Mouse (Mus musculus) lung, adult 2 months (tissue): ENCODE results near the gene Psd. TPM values are rescaled to one million over a fixed set of nuclear protein-coding genes. Genes with fewer than 3 reads are reported as not detected.

ENCODE experiments used
- DNase-seq: peaks from one replicate; pipeline ENCODE4 v3.0.0; 2022
- H3K4me1 ChIP-seq: fragments of 200-500 bp; 2 replicates; pipeline ENCODE4 v1.6.1; 2011; ENCODE audit warnings: low read length; ENCODE audit not compliant: control insufficient read depth, insufficient read depth
- H3K4me3 ChIP-seq: fragments of 200-500 bp; replicated peaks from 2 replicates; pipeline ENCODE3; 2011; ENCODE audit warnings: low read depth, mild to moderate bottlenecking, control low read depth, low read length; ENCODE audit errors: extremely low read depth
- CTCF ChIP-seq: fragments of 200-500 bp; IDR thresholded peaks from 2 replicates; pipeline ENCODE4 v1.5.1; 2011; ENCODE audit warnings: mild to moderate bottlenecking, low read length, control low read depth; ENCODE audit not compliant: insufficient read depth
- POLR2A ChIP-seq: fragments of 200-500 bp; IDR thresholded peaks from 2 replicates; pipeline ENCODE4 v1.6.1; 2011; ENCODE audit warnings: low read depth, mild to moderate bottlenecking, control low read depth, low read length, borderline replicate concordance; ENCODE audit errors: extremely low read depth
- WGBS: fragments of 180-500 bp; shearing (Covaris S2); methylation state at CpG from one replicate; pipeline ENCODE4 v1.1.7; 2018; 5-methylcytosine and 5-hydroxymethylcytosine counted together
- polyA plus RNA-seq: library from polyadenylated mRNA; depleted of rRNA; stranded (reverse); fragments of >200 nt; gene quantifications from 2 replicates; pipeline ENCODE4 v1.2.3, GENCODE M21; 2012

Gene Psd
- polyA plus RNA-seq, 1 experiment, result 2.3 TPM

DNA sequence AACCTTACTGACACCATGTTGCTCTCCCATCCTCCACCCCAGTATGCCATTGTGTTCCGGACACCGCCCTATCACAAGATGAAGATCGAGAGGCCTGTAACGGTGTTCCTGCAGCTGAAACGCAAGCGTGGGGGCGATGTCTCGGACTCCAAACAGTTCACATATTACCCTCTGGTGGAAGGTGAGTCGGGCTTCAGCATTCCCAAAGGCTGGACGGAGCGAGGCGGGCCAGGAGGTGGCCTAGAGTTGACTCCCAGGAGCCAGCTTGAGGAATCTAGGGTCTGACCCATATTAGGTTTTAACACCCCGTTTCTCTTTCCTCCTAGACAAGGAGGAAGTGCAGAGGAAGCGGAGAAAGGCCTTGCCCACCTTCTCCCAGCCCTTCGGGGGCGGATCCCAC, 18.7 kb downstream of the Psd start:
- TF ChIP-seq POLR2A, result no peak
- no peak for TF ChIP-seq CTCF
- 85% methylated on average over 16 of the region's 16 CpGs for WGBS
- peaks cover 8% of the 10 kb centered on the region for H3K4me1 ChIP-seq
- no peak overlapping the region for H3K4me3 ChIP-seq
- no peak for DNase-seq

DNA sequence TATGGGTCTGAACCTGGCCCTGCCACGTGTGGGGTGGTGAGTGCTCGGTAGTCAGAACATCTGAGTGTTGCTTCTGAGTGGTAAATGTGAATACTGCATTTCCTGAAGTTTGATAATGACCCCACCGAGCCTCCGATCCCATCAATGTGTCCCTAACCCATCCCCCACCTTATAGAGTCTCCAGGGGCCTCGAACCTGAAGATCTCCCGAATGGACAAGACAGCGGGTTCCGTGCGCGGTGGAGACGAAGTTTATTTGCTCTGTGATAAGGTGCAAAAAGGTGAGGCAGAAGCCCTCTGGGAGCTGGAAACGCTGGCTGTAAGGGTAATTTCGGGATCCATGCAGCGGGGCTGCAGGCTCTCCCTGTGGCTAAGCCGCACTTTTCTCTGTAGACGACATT, 19.2 kb downstream of the Psd start:
- TF ChIP-seq POLR2A (no peak), CTCF (no peak)
- 90% methylated on average over 16 of the region's 16 CpGs for WGBS
- peaks cover 8% of the 10 kb centered on the region for H3K4me1 ChIP-seq
- H3K4me3 ChIP-seq, result no peak overlapping the region
- DNase-seq, result no peak

GRCm38 (mm10) chr19:46306751-46307289, 20.1 kb downstream of the Psd start:
- WGBS, result 95% methylated on average over 9 of the region's 9 CpGs
- DNase-seq, result no peak
- Histone ChIP-seq H3K4me1 (peaks cover 8% of the 10 kb centered on the region), H3K4me3 (no peak overlapping the region)
- TF ChIP-seq POLR2A, result no peak
- no peak for TF ChIP-seq CTCF

DNA sequence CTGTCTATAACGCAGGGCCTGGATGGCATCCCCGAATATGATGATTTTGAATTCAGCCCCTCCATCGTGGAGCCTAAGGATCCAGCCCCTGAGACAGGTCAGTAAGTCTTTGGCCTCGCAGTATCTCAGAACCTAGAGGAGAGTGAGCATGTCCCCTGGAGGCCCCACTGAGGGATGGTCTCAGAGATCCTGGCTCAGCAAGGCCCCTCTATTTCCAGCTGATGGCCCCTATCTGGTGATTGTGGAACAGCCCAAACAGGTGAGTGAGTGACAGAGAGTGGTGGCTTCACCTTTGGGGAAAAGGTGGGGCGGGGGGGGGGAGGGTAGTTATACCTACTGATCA, 20.7 kb downstream of the Psd start:
- 60% methylated on average over 5 of the region's 5 CpGs for WGBS
- TF ChIP-seq POLR2A (no peak), CTCF (no peak)

GRCm38 (mm10) chr19:46305432-46306267, 21.3 kb downstream of the Psd start:
- WGBS, result under 1% methylated on average over 43 of the region's 43 CpGs
- peak overlapping the region; percentile 95 for H3K4me3 ChIP-seq
- H3K4me1 ChIP-seq, result peaks cover 8% of the 10 kb centered on the region
- DNase-seq, result peak; percentile 88
- no peak for TF ChIP-seq CTCF
- peak; percentile 61; the same call in 1 of the 2 replicates for TF ChIP-seq POLR2A

More for the DNA sequence above, 20.7 kb downstream of the Psd start:
- Histone ChIP-seq H3K4me1 (peaks cover 8% of the 10 kb centered on the region), H3K4me3 (peak overlapping the region; percentile 95)
- no peak for DNase-seq

GRCm38 (mm10) chr19:46304908-46305333, 22.0 kb downstream of the Psd start:
- DNase-seq, result no peak
- under 1% methylated on average over 34 of the region's 34 CpGs for WGBS
- H3K4me3 ChIP-seq, result peak overlapping the region; percentile 95
- peaks cover 8% of the 10 kb centered on the region for H3K4me1 ChIP-seq
- TF ChIP-seq CTCF (no peak), POLR2A (no peak)

DNA sequence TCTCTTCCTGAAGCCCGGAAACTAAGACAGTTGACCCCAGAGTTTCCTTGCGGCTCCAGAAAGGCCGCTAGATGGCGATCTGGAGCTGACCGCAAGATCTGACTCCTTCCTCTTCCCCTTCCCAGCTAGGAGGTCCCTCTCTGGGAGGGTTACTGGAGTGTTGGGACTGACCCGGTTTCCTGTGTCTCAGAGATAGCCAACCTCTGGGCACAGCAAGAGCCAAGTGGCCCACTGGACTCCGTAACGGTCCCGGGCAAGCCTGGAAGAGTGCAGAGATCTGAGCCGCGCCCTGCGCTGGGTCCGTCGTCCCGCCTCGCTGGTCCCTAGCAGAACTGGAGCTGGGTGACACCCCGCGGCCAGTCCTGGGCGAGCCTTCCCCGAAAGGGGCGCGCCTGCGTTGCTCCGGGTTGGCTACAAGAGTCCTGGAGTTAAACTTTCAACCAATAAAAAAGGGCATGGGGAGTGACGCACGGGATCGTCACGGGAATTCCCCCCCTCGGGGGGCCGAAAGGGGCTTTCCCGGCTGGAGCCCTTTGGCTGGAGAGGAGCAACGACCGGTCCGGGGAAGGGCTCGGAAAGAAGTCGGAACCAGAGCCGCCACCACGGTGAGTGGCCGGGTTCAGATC, 22.6 kb downstream of the Psd start, which contains the start of gene Nfkb2:
Gene Nfkb2 (plus strand): TSS at position 105 of the 626 bp plus-strand sequence.
- Histone ChIP-seq H3K4me3 (peak within 1 kb of the TSS; percentile 95), H3K4me1 (peaks cover 8% of the 10 kb centered on the region)
- TF ChIP-seq POLR2A (peak; percentile 88; the same call in 1 of the 2 replicates), CTCF (peak; percentile 85)
- DNase-seq, result peak; percentile 92
- under 1% methylated on average over 39 of the region's 39 CpGs for WGBS

- DNase-seq, result no peak
- Histone ChIP-seq H3K4me3 (peak overlapping the region; percentile 8), H3K4me1 (peaks cover 6% of the 10 kb centered on the region)
- 43% methylated on average over 18 of the region's 18 CpGs for WGBS
- TF ChIP-seq CTCF, result no peak
- no peak for TF ChIP-seq POLR2A
Observed at GRCm38 (mm10) chr19:46303251-46304215, 23.4 kb downstream of the Psd start.
